Mouse (Mus musculus) liver, embryonic 11.5 days (tissue): ENCODE measurements around the gene Olfr1220. TPM values are rescaled to one million over a fixed set of nuclear protein-coding genes. Genes with fewer than 3 reads are reported as not detected.

Experiments
- ATAC-seq: fragments of 200-750 bp; cut with Nextera tagmentation; replicated peaks from 2 replicates; pipeline ENCODE4 v1.8.0; 2017; ENCODE audit warnings: moderate number of reproducible peaks, mild to moderate bottlenecking, moderate TSS enrichment, moderate library complexity; ENCODE audit not compliant: low FRiP score
- DNase-seq: peaks from one replicate; pipeline ENCODE4 v3.0.0-alpha.2; 2017; ENCODE audit warnings: low spot score
- H3K27ac ChIP-seq: fragments of 300-500 bp; sonication (generic); 2 replicates; pipeline ENCODE4 v1.5.1; 2014; ENCODE audit warnings: mild to moderate bottlenecking, low read depth, low read length, control low read depth
- H3K27me3 ChIP-seq: fragments of 300-500 bp; sonication (generic); replicated peaks from 2 replicates; pipeline ENCODE4 v1.6.1; 2014; ENCODE audit warnings: low read length, mixed read lengths; ENCODE audit not compliant: control insufficient read depth, insufficient read depth
- H3K36me3 ChIP-seq: fragments of 300-500 bp; sonication (generic); 2 replicates; pipeline ENCODE4 v1.6.1; 2014; ENCODE audit warnings: mild to moderate bottlenecking, low read length, moderate library complexity, mixed read lengths; ENCODE audit not compliant: control insufficient read depth, insufficient read depth
- H3K4me1 ChIP-seq: fragments of 300-500 bp; sonication (generic); replicated peaks from 2 replicates; pipeline ENCODE4 v1.6.1; 2014; ENCODE audit warnings: low read length, mixed read lengths; ENCODE audit not compliant: control insufficient read depth, insufficient read depth
- H3K4me2 ChIP-seq: fragments of 300-500 bp; sonication (generic); 2 replicates; pipeline ENCODE4 v1.6.1; 2014; ENCODE audit warnings: mild to moderate bottlenecking, control low read depth, moderate library complexity
- H3K4me3 ChIP-seq: fragments of 300-500 bp; sonication (generic); 2 replicates; pipeline ENCODE4 v1.5.1; 2014; ENCODE audit warnings: low read depth, low read length, control low read depth
- H3K9ac ChIP-seq: fragments of 300-500 bp; sonication (generic); 2 replicates; pipeline ENCODE4 v1.6.1; 2014; ENCODE audit warnings: low read depth, low read length, control low read depth
- H3K9me3 ChIP-seq: fragments of 300-500 bp; sonication (generic); 2 replicates; pipeline ENCODE4 v1.6.1; 2016; ENCODE audit warnings: low read length, inconsistent platforms, mixed read lengths; ENCODE audit not compliant: control insufficient read depth
- WGBS: fragments of 180-500 bp; shearing (Covaris S2); extraction: QIAGEN DNeasy Blood & Tissue Kit; methylation state at CpG from one replicate; pipeline ENCODE4 v1.1.7; 2014; 5-methylcytosine and 5-hydroxymethylcytosine counted together
- polyA plus RNA-seq: library from polyadenylated mRNA; unstranded; fragments of >200 nt; fragmentation: Nextera tagmentation; extraction: Ambion mirVana; gene quantifications from 2 replicates; pipeline ENCODE4 v1.2.1, GENCODE M21; 2014

The Olfr1220 gene
- not detected in 2 replicates for polyA plus RNA-seq

GRCm38 (mm10) chr2:89106735-89107134 is at the start of gene Olfr1220:
Gene Olfr1220, minus strand, starts transcription at chr2:89106835.
- no peaks in the 10 kb centered on the region for H3K36me3 ChIP-seq
- H3K4me2 ChIP-seq, result no peak within 1 kb of the TSS
- H3K9me3 ChIP-seq, result no peaks in the 10 kb centered on the region
- no peak within 1 kb of the TSS for H3K9ac ChIP-seq
- no peaks in the 10 kb centered on the region for H3K27me3 ChIP-seq
- DNase-seq (no peak), ATAC-seq (no peak)
- no peaks in the 10 kb centered on the region for H3K4me1 ChIP-seq
- no peak within 1 kb of the TSS for H3K4me3 ChIP-seq
- no peak within 1 kb of the TSS for H3K27ac ChIP-seq
- 66% methylated on average over 3 of the region's 3 CpGs for WGBS

- H3K4me2 ChIP-seq, result no peak within 1 kb of the TSS
- no peak for ATAC-seq
- no peaks in the 10 kb centered on the region for H3K27me3 ChIP-seq
- no peaks in the 10 kb centered on the region for H3K36me3 ChIP-seq
- H3K9ac ChIP-seq, result no peak within 1 kb of the TSS
- H3K9me3 ChIP-seq, result no peaks in the 10 kb centered on the region
- H3K4me3 ChIP-seq, result no peak within 1 kb of the TSS
- no peak for DNase-seq
- H3K27ac ChIP-seq, result no peak within 1 kb of the TSS
- no peaks in the 10 kb centered on the region for H3K4me1 ChIP-seq
- WGBS, result 53% methylated on average over 1 of the region's 1 CpGs
Observed at GRCm38 (mm10) chr2:89151460-89151859, 44.8 kb upstream of the Olfr1220 start, which contains the start of gene Olfr1223. Gene Olfr1223, minus strand, starts transcription at chr2:89151560.

DNA sequence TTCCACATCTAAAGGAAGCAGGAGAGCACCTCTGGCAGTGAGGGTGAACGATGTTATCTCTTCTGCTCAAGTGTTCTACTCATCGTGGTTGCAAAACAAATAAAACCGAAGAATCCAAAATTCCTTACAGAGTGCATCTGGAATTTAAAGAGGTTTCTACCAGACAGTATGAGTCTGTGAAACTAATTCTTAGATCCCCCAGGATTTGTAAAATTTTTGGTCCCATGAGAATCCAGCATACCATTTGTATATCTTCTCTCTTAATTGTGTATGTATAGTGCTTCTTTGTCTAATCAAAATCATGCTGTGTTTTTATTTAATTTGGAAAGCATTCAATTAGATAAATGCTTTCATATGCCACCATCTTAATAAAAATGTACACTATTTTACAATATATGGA is 26.3 kb upstream of the Olfr1220 start, which contains the start of gene Olfr1222:
Gene Olfr1222 (minus strand): TSS at position 101 of the 400 bp plus-strand sequence.
- no peaks in the 10 kb centered on the region for H3K9me3 ChIP-seq
- no peak for ATAC-seq
- 51% methylated on average over 3 of the region's 3 CpGs for WGBS
- no peak within 1 kb of the TSS for H3K27ac ChIP-seq
- DNase-seq, result no peak
- no peak within 1 kb of the TSS for H3K4me2 ChIP-seq
- H3K9ac ChIP-seq, result no peak within 1 kb of the TSS
- no peaks in the 10 kb centered on the region for H3K36me3 ChIP-seq
- H3K4me3 ChIP-seq, result no peak within 1 kb of the TSS
- H3K27me3 ChIP-seq, result no peaks in the 10 kb centered on the region
- no peaks in the 10 kb centered on the region for H3K4me1 ChIP-seq

DNA sequence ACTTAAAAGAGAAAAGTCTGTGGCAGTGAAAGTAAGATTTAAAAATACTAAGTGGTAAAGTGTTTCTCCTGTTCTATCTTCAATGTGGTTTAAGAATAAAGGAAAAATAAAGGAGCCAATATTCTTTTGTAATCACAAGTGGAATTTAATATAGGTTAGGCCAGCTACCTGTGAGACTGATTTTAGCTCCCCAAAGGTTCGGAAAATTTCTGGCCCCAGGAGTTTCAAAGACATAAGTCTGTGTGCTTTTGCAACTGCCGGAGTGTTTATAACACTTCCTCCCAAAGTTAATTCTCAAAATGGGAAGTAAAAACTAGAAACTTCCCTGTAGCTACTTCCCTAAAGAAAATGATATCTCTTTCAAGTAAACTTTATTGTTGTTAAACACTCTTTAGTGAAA is 10.5 kb upstream of the Olfr1220 start, which contains the start of gene Olfr1221:
Gene Olfr1221 (minus strand): TSS at position 101 of the 400 bp plus-strand sequence.
- no peaks in the 10 kb centered on the region for H3K4me1 ChIP-seq
- no peaks in the 10 kb centered on the region for H3K27me3 ChIP-seq
- no peak within 1 kb of the TSS for H3K27ac ChIP-seq
- WGBS, result 66% methylated on average over 2 of the region's 2 CpGs
- no peak within 1 kb of the TSS for H3K4me3 ChIP-seq
- no peak for DNase-seq
- no peak within 1 kb of the TSS for H3K4me2 ChIP-seq
- ATAC-seq, result no peak
- H3K9ac ChIP-seq, result no peak within 1 kb of the TSS
- H3K36me3 ChIP-seq, result no peaks in the 10 kb centered on the region
- H3K9me3 ChIP-seq, result no peaks in the 10 kb centered on the region

- DNase-seq, result no peak
- H3K4me3 ChIP-seq, result no peak overlapping the region
- no peaks in the 10 kb centered on the region for H3K9me3 ChIP-seq
- no peak for ATAC-seq
- no peak overlapping the region for H3K9ac ChIP-seq
- no peaks in the 10 kb centered on the region for H3K4me1 ChIP-seq
- H3K27ac ChIP-seq, result no peak overlapping the region
- H3K4me2 ChIP-seq, result no peak overlapping the region
- no peaks in the 10 kb centered on the region for H3K36me3 ChIP-seq
- H3K27me3 ChIP-seq, result no peaks in the 10 kb centered on the region
Observed at GRCm38 (mm10) chr2:89105651-89106050, 984 bp downstream of the Olfr1220 start.

GRCm38 (mm10) chr2:89093848-89094247 is 12.8 kb downstream of the Olfr1220 start:
- Histone ChIP-seq H3K9ac (no peak overlapping the region), H3K9me3 (no peaks in the 10 kb centered on the region), H3K36me3 (no peaks in the 10 kb centered on the region), H3K4me1 (no peaks in the 10 kb centered on the region), H3K4me3 (no peak overlapping the region), H3K27ac (no peak overlapping the region), H3K4me2 (no peak overlapping the region), H3K27me3 (no peaks in the 10 kb centered on the region)
- WGBS, result 86% methylated on average over 1 of the region's 1 CpGs
- no peak for DNase-seq
- no peak for ATAC-seq

- H3K27ac ChIP-seq, result no peak within 1 kb of the TSS
- no peak for ATAC-seq
- WGBS, result 54% methylated on average over 1 of the region's 1 CpGs
Observed at GRCm38 (mm10) chr2:89083413-89083812, 23.2 kb downstream of the Olfr1220 start, which contains the start of gene Olfr1219. Gene Olfr1219, minus strand, starts transcription at chr2:89083513.

GRCm38 (mm10) chr2:89081487-89081886 is 25.1 kb downstream of the Olfr1220 start:
- H3K27me3 ChIP-seq, result no peaks in the 10 kb centered on the region
- H3K36me3 ChIP-seq, result no peaks in the 10 kb centered on the region
- no peak overlapping the region for H3K27ac ChIP-seq
- no peak overlapping the region for H3K4me3 ChIP-seq
- no peaks in the 10 kb centered on the region for H3K4me1 ChIP-seq
- no peak for DNase-seq
- H3K9ac ChIP-seq, result no peak overlapping the region
- H3K9me3 ChIP-seq, result no peaks in the 10 kb centered on the region
- ATAC-seq, result no peak
- no peak overlapping the region for H3K4me2 ChIP-seq

More at GRCm38 (mm10) chr2:89083413-89083812, 23.2 kb downstream of the Olfr1220 start, which contains the start of gene Olfr1219:
- Histone ChIP-seq H3K36me3 (no peaks in the 10 kb centered on the region), H3K9ac (no peak within 1 kb of the TSS), H3K4me1 (no peaks in the 10 kb centered on the region), H3K4me3 (no peak within 1 kb of the TSS), H3K27me3 (no peaks in the 10 kb centered on the region), H3K9me3 (no peaks in the 10 kb centered on the region), H3K4me2 (no peak within 1 kb of the TSS)
- DNase-seq, result no peak

- Histone ChIP-seq H3K27me3 (no peaks in the 10 kb centered on the region), H3K4me2 (no peak within 1 kb of the TSS), H3K4me3 (no peak within 1 kb of the TSS), H3K36me3 (no peaks in the 10 kb centered on the region), H3K9me3 (no peaks in the 10 kb centered on the region), H3K4me1 (no peaks in the 10 kb centered on the region), H3K9ac (no peak within 1 kb of the TSS), H3K27ac (no peak within 1 kb of the TSS)
- ATAC-seq, result no peak
- no peak for DNase-seq
Observed at GRCm38 (mm10) chr2:89061087-89061486, 45.5 kb downstream of the Olfr1220 start, which contains the start of gene Olfr1218. Gene Olfr1218, minus strand, starts transcription at chr2:89061187.
